23 mouse cellular contexts compared by ENCODE assay signal in genomic region chr10:83530384-83530967, GRCm38 (mm10). TPM values are rescaled to one million over a fixed set of nuclear protein-coding genes. Genes with fewer than 3 reads are reported as not detected.
DNase-seq lines count a peak whose midpoint lies in the region; ATAC-seq and TF ChIP-seq lines count a peak whose summit lies in the region.
"Had no signal": no experiment of that assay in that cellular context is flagged by ENCODE, and none has a peak within 500 bp of the region (broad histone marks: within the 10 kb centered on the region; RNA-seq: fewer than 3 reads in every experiment).

No protein-coding gene starts in this region.

- peak; percentile 48 for ATAC-seq in granulocyte monocyte progenitor cell, adult 5-6 weeks (replicated peaks; ENCODE audit: poor library complexity, severe bottlenecking)
- ATAC-seq: forebrain, embryonic 16.5 days; hindbrain, embryonic 16.5 days; inflammation-experienced regulatory T-cells, adult 6 months had no signal

- TF ChIP-seq CTCF in left cerebral cortex, adult 2 months (IDR thresholded peaks at IDR 0.05) = no peak

- H3K27ac ChIP-seq in left cerebral cortex, adult 2 months = no peak overlapping the region
- H3K27ac ChIP-seq in forebrain, embryonic 10.5 days = no peak overlapping the region
- H3K27ac ChIP-seq: embryonic facial prominence, embryonic 12.5 days; forebrain, embryonic 12.5 days; heart, embryonic 10.5 days; hindbrain, embryonic 12.5 days had no signal

- peaks cover 14% of the 10 kb centered on the region for H3K4me1 ChIP-seq in forebrain, embryonic 10.5 days

- no peaks in the 10 kb centered on the region for H3K36me3 ChIP-seq in forebrain, embryonic 10.5 days (replicated peaks)
- H3K36me3 ChIP-seq: embryonic facial prominence, embryonic 12.5 days; forebrain, embryonic 12.5 days had no signal

- WGBS in forebrain, embryonic 10.5 days = 87% methylated on average over 6 of the region's 6 CpGs

- intact Hi-C loops in left cerebral cortex, adult 2 months (cut with DNase I) = no loop called here
- intact Hi-C loops in left cerebral cortex, postnatal 4 days (cut with DNase I) = no loop called here

- H3K27me3 ChIP-seq in forebrain, embryonic 10.5 days (ENCODE audit: poor library complexity, severe bottlenecking) = peaks cover 38% of the 10 kb centered on the region
- H3K27me3 ChIP-seq: hindbrain, embryonic 12.5 days had no signal

- DNase-seq in 416B (ENCODE audit: low read depth) (peak; percentile 80), NIH3T3 (ENCODE audit: low read depth) (peak; percentile 26)
- no peak for DNase-seq in left cerebral cortex, adult 2 months (ENCODE audit: extremely low spot score in 1 of 2, low spot score in 2 of 2)
- DNase-seq in forebrain, embryonic 10.5 days (ENCODE audit: extremely low spot score, low spot score) = no peak
- DNase-seq in kidney, adult 11 months = no peak
- DNase-seq in left cerebral cortex, postnatal 4 days = no peak
- DNase-seq: adrenal gland, adult 8-10 months; cerebellum, adult 11-12 months; cerebellum, adult 9-10 months; cerebellum, postnatal 25 days; gastrocnemius, postnatal 36 days; heart, adult 18-20 months; heart, postnatal 10 days; heart, postnatal 4 days; kidney, adult 18-20 months had no signal

- H3K9me3 ChIP-seq in forebrain, embryonic 10.5 days = no peaks in the 10 kb centered on the region
- H3K9me3 ChIP-seq: embryonic facial prominence, embryonic 12.5 days; forebrain, embryonic 12.5 days; heart, embryonic 10.5 days; hindbrain, embryonic 12.5 days had no signal

- no peak overlapping the region for H3K4me3 ChIP-seq in left cerebral cortex, adult 2 months
- H3K4me3 ChIP-seq in forebrain, embryonic 10.5 days = no peak overlapping the region
- H3K4me3 ChIP-seq: embryonic facial prominence, embryonic 12.5 days; forebrain, embryonic 12.5 days; heart, embryonic 10.5 days; hindbrain, embryonic 12.5 days had no signal

RNA-seq across cellular contexts. Expression of gene Aldh1l2, which starts 3.5 kb away (rescaled TPM):
- total RNA-seq in granulocyte monocyte progenitor cell, adult 5-6 weeks (2014; fragmentation: Nextera tagmentation) = not detected in 2 replicates
- not detected in 2 replicates for total RNA-seq in granulocyte monocyte progenitor cell, adult 5-6 weeks (2017)
- 1 to 10 TPM; 1.7 to 2.4 TPM for total RNA-seq in left cerebral cortex, adult 2 months (2021)
- polyA plus RNA-seq in forebrain, embryonic 10.5 days (2016; fragmentation: Nextera tagmentation; extraction: Ambion mirVana) = 1.6 and 1.9 TPM in 2 replicates
- total RNA-seq in left cerebral cortex, postnatal 4 days (2021) = 10 to 100 TPM; 33.6 to 33.9 TPM
- polyA plus RNA-seq: inflammation-experienced regulatory T-cells, adult 6 months had no signal

RNA-seq across cellular contexts. Expression of gene Washc4, which starts 13.1 kb away (rescaled TPM):
- total RNA-seq in granulocyte monocyte progenitor cell, adult 5-6 weeks (2014; fragmentation: Nextera tagmentation) = 19.5 and 19.6 TPM in 2 replicates
- total RNA-seq in granulocyte monocyte progenitor cell, adult 5-6 weeks (2017) = 34.1 and 37.1 TPM in 2 replicates
- 10 to 100 TPM; 24.1 to 25.5 TPM for total RNA-seq in left cerebral cortex, adult 2 months (2021)
- polyA plus RNA-seq in forebrain, embryonic 10.5 days (2016; fragmentation: Nextera tagmentation; extraction: Ambion mirVana) = 35.0 and 36.8 TPM in 2 replicates
- total RNA-seq in left cerebral cortex, postnatal 4 days (2021) = 10 to 100 TPM; 26.1 to 27.0 TPM

Comparison
In these comparisons a context has a peak if more than half of its experiments do, and no peak if none do; other contexts are left out.
1. RNA of gene Aldh1l2, which starts 3.5 kb away (total RNA-seq): 33.6 to 33.9 TPM in left cerebral cortex, postnatal 4 days; 1.7 to 2.4 TPM in left cerebral cortex, adult 2 months and not detected in granulocyte monocyte progenitor cell, adult 5-6 weeks; every median in the first group is over 10 times any median in the second.
2. DNase-seq: peak in 416B (single experiment) and NIH3T3 (single experiment); none in left cerebral cortex, adult 2 months (0 of 2), forebrain, embryonic 10.5 days (single experiment), kidney, adult 11 months (single experiment) and left cerebral cortex, postnatal 4 days (single experiment).